Mouse (Mus musculus): ENCODE measurements around the gene Hormad2.

DNA sequence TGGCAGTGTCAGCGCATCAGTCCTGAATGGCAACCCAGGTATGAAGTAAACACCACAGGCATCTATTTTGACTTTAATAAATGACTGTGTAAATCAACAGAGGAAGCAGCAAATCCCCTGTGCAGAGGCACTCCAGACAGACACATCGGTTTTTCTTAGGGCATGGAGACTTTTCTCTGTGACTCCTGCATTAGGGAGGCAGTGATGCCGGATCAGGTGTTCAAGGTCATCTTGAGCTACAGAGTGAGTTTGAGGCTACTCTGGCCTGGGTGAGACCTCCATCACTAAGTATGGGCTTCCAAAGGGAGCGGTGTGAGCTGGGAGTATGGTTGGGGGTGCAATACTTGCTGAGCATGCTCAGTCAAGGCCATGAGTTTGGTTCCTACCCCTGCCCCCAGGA is 23.7 kb upstream of the Hormad2 start:
- TF ChIP-seq EP300 (optimal IDR thresholded peaks at IDR 0.05) (no peak), CTCF (IDR thresholded peaks at IDR 0.05; ENCODE audit: low read depth) (no peak)

Data from stomach, postnatal 0 days (tissue).